Mouse (Mus musculus) liver, adult 2 months (tissue): ENCODE measurements around the gene Adgrv1.

ENCODE experiments used
- CTCF ChIP-seq: fragments of 200-500 bp; IDR thresholded peaks from 2 replicates; pipeline ENCODE4 v1.5.1; 2011; ENCODE audit warnings: low read depth, low read length, control low read depth
- POLR2A ChIP-seq: fragments of 200-500 bp; IDR thresholded peaks from 2 replicates; pipeline ENCODE4 v1.6.1; 2011; ENCODE audit warnings: low read length, control low read depth; ENCODE audit not compliant: insufficient read depth; ENCODE audit errors: extremely low read depth

GRCm38 (mm10) chr13:81424002-81424401, 209.0 kb downstream of the Adgrv1 start:
- TF ChIP-seq CTCF (no peak), POLR2A (no peak)
